Mouse (Mus musculus) MEL (cell line): ENCODE data around the gene Psmc3. TPM values are rescaled to one million over a fixed set of nuclear protein-coding genes. Genes with fewer than 3 reads are reported as not detected.

Experiments
- DNase-seq: peaks from one replicate; pipeline ENCODE4 v3.0.0; 2011; ENCODE audit warnings: low read depth, low spot score
- H3K27ac ChIP-seq: 2 replicates; pipeline ENCODE4 v1.5.1; 2012; ENCODE audit warnings: low read depth, mild to moderate bottlenecking, control low read depth, low read length, moderate library complexity; ENCODE audit not compliant: control insufficient read depth
- H3K27me3 ChIP-seq, 2 experiments: fragments of 150-350 bp in 1 of 2; sonication (generic) in 1 of 2; 2 replicates each; pipeline ENCODE4 v1.6.1; 2012; ENCODE audit warnings: low read length in 2 of 2, mild to moderate bottlenecking in 2 of 2, improper control_type of control experiment in 1 of 2, moderate library complexity in 1 of 2; ENCODE audit not compliant: insufficient read depth in 2 of 2, control insufficient read depth in 1 of 2
- H3K36me3 ChIP-seq, 2 experiments: 2 replicates each; pipeline ENCODE4 v1.6.1; 2012 to 2014; ENCODE audit warnings: low read length in 2 of 2, improper control_type of control experiment in 1 of 2, inconsistent platforms in 1 of 2, mild to moderate bottlenecking in 1 of 2; ENCODE audit not compliant: insufficient read depth in 2 of 2, control insufficient read depth in 1 of 2
- H3K4me1 ChIP-seq, 2 experiments: fragments of 150-350 bp in 1 of 2; sonication (generic) in 1 of 2; 2 replicates each; pipeline ENCODE4 v1.6.1; 2012; ENCODE audit warnings: low read length in 2 of 2, improper control_type of control experiment in 1 of 2, mild to moderate bottlenecking in 1 of 2; ENCODE audit not compliant: insufficient read depth in 2 of 2, control insufficient read depth in 1 of 2
- H3K4me3 ChIP-seq, 2 experiments: fragments of 150-350 bp in 1 of 2; sonication (generic) in 1 of 2; 2 replicates each; pipeline ENCODE4 v1.5.1; 2012; ENCODE audit warnings: low read depth in 2 of 2, low read length in 2 of 2, mild to moderate bottlenecking in 2 of 2, moderate library complexity in 2 of 2, control low read depth in 1 of 2, improper control_type of control experiment in 1 of 2; ENCODE audit not compliant: control insufficient read depth in 1 of 2, insufficient read depth in 1 of 2
- H3K79me2 ChIP-seq: 2 replicates; pipeline ENCODE4 v1.6.1; 2012; ENCODE audit warnings: mild to moderate bottlenecking, low read length, moderate library complexity; ENCODE audit not compliant: control insufficient read depth, poor library complexity, insufficient read depth
- H3K9ac ChIP-seq: 2 replicates; pipeline ENCODE4 v1.6.1; 2012; ENCODE audit warnings: low read depth, mild to moderate bottlenecking, control low read depth, low read length, moderate library complexity; ENCODE audit not compliant: control insufficient read depth, poor library complexity, severe bottlenecking
- H3K9me3 ChIP-seq: fragments of 150-350 bp; sonication (generic); replicated peaks from 2 replicates; pipeline ENCODE4 v1.6.1; 2012; ENCODE audit warnings: mild to moderate bottlenecking, low read length, improper control_type of control experiment, moderate library complexity; ENCODE audit not compliant: insufficient read depth
- BHLHE40 ChIP-seq: IDR thresholded peaks from 2 replicates; pipeline ENCODE4 v1.6.1; 2012; ENCODE audit warnings: low read depth, mild to moderate bottlenecking, inconsistent platforms, low read length, improper control_type of control experiment, borderline replicate concordance
- CHD2 ChIP-seq: IDR thresholded peaks from 2 replicates; pipeline ENCODE4 v1.6.1; 2011; ENCODE audit warnings: low read length, improper control_type of control experiment
- CTCF ChIP-seq, 3 experiments: IDR thresholded peaks in 2 of 3; conservative IDR thresholded peaks in 1 of 3; 2 replicates each; pipeline ENCODE4 v1.5.1; 2011 to 2012; ENCODE audit warnings: low read length in 3 of 3, low read depth in 2 of 3, mild to moderate bottlenecking in 2 of 3, improper control_type of control experiment in 1 of 3, inconsistent platforms in 1 of 3, mixed read lengths in 1 of 3, moderate library complexity in 1 of 3; ENCODE audit not compliant: control insufficient read depth in 1 of 3, insufficient read depth in 1 of 3, poor library complexity in 1 of 3, severe bottlenecking in 1 of 3
- E2F4 ChIP-seq: IDR thresholded peaks from 2 replicates; pipeline ENCODE4 v1.6.1; 2011; ENCODE audit warnings: low read depth, low read length, improper control_type of control experiment, borderline replicate concordance
- ELF1 ChIP-seq: IDR thresholded peaks from 2 replicates; pipeline ENCODE4 v1.6.1; 2014; ENCODE audit warnings: low read depth, mild to moderate bottlenecking, inconsistent platforms, low read length, improper control_type of control experiment, moderate library complexity
- GATA1 ChIP-seq: IDR thresholded peaks from 2 replicates; pipeline ENCODE4 v1.6.1; 2011; ENCODE audit warnings: low read depth, low read length, improper control_type of control experiment
- HCFC1 ChIP-seq: IDR thresholded peaks from 2 replicates; pipeline ENCODE4 v1.6.1; 2012; ENCODE audit warnings: low read depth, mild to moderate bottlenecking, inconsistent platforms, low read length, improper control_type of control experiment, moderate library complexity
- MAX ChIP-seq: IDR thresholded peaks from 2 replicates; pipeline ENCODE4 v1.6.1; 2011; ENCODE audit warnings: low read length, improper control_type of control experiment
- MAZ ChIP-seq: IDR thresholded peaks from 2 replicates; pipeline ENCODE4 v1.6.1; 2012; ENCODE audit warnings: low read depth, mild to moderate bottlenecking, inconsistent platforms, low read length, improper control_type of control experiment
- MYC ChIP-seq: IDR thresholded peaks from 2 replicates; pipeline ENCODE4 v1.6.1; 2011; ENCODE audit warnings: low read depth, mild to moderate bottlenecking, low read length, improper control_type of control experiment, moderate library complexity
- NELFE ChIP-seq: IDR thresholded peaks from 2 replicates; pipeline ENCODE4 v1.6.1; 2011; ENCODE audit warnings: low read depth, low read length, improper control_type of control experiment
- POLR2AphosphoS5 ChIP-seq: IDR thresholded peaks from 2 replicates; pipeline ENCODE4 v1.6.1; 2012; ENCODE audit warnings: low read depth, borderline replicate concordance, mild to moderate bottlenecking, inconsistent platforms, low read length, moderate library complexity, mixed read lengths
- RCOR1 ChIP-seq: IDR thresholded peaks from 2 replicates; pipeline ENCODE4 v1.6.1; 2012; ENCODE audit warnings: low read depth, mild to moderate bottlenecking, inconsistent platforms, low read length, improper control_type of control experiment
- SIN3A ChIP-seq: IDR thresholded peaks from 2 replicates; pipeline ENCODE4 v1.6.1; 2012; ENCODE audit warnings: low read length, improper control_type of control experiment, inconsistent platforms
- SMC3 ChIP-seq: IDR thresholded peaks from 2 replicates; pipeline ENCODE4 v1.6.1; 2011; ENCODE audit warnings: low read depth, low read length, improper control_type of control experiment
- TAL1 ChIP-seq: IDR thresholded peaks from 2 replicates; pipeline ENCODE4 v1.6.1; 2012; ENCODE audit warnings: mild to moderate bottlenecking, inconsistent platforms, low read length, moderate library complexity, mixed read lengths
- TBP ChIP-seq: IDR thresholded peaks from 2 replicates; pipeline ENCODE4 v1.8.0; 2011; ENCODE audit warnings: low read depth, low read length, improper control_type of control experiment
- UBTF ChIP-seq: IDR thresholded peaks from 2 replicates; pipeline ENCODE4 v1.6.1; 2012; ENCODE audit warnings: low read depth, mild to moderate bottlenecking, inconsistent platforms, low read length, improper control_type of control experiment, moderate library complexity, borderline replicate concordance; ENCODE audit not compliant: insufficient read depth
- USF2 ChIP-seq, 2 experiments: IDR thresholded peaks; 2 replicates each; pipeline ENCODE4 v1.6.1; 2011 to 2012; ENCODE audit warnings: improper control_type of control experiment in 2 of 2, low read length in 2 of 2, borderline replicate concordance in 1 of 2, inconsistent platforms in 1 of 2, low read depth in 1 of 2, mild to moderate bottlenecking in 1 of 2; ENCODE audit not compliant: insufficient read depth in 1 of 2
- ZC3H11A ChIP-seq: IDR thresholded peaks from 2 replicates; pipeline ENCODE4 v1.6.1; 2012; ENCODE audit warnings: low read depth, mild to moderate bottlenecking, inconsistent platforms, low read length, improper control_type of control experiment
- polyA plus RNA-seq, 2 experiments: library from polyadenylated mRNA; stranded (reverse) in 1 of 2; unstranded in 1 of 2; fragments of >175 nt in 1 of 2; fragments of >200 nt in 1 of 2; gene quantifications; 2 replicates each; pipeline versions ENCODE4 v1.2.1 to v1.2.4; 2012; ENCODE audit warnings: low replicate concordance in 2 of 2, low read depth in 1 of 2; ENCODE audit not compliant: insufficient read length in 2 of 2, insufficient read depth in 1 of 2, missing spikeins in 1 of 2
- total RNA-seq: library from RNA; depleted of rRNA; stranded (reverse); fragments of 300-350 nt; gene quantifications from 2 replicates; pipeline ENCODE4 v1.2.3, GENCODE M21; 2012

The Psmc3 gene
- total and polyA plus RNA-seq, 3 experiments: 259 to 1,459 (median 428) TPM

- TF ChIP-seq USF2 (IDR thresholded peaks at IDR 0.05; ENCODE audit: borderline replicate concordance in 1 of 2, insufficient read depth in 1 of 2, low read depth in 1 of 2, low read length in 2 of 2): no peak
- no peak; the same call in 1 of the 2 replicates for TF ChIP-seq NELFE
- TF ChIP-seq CTCF (IDR thresholded peaks at IDR 0.05 in 2 of 3, conservative IDR thresholded peaks at IDR 0.05 in 1 of 3; ENCODE audit: control insufficient read depth in 1 of 3, insufficient read depth in 1 of 3, low read depth in 2 of 3, low read length in 3 of 3, poor library complexity in 1 of 3, severe bottlenecking in 1 of 3): no peak
- peak; percentile 55; the same call in 1 of the 2 replicates for TF ChIP-seq MAZ
- no peak for TF ChIP-seq ZC3H11A
- no peak for TF ChIP-seq CHD2
- peak; percentile 59; the same call in 1 of the 2 replicates for TF ChIP-seq ELF1
- peak; percentile 66; the same call in 1 of the 2 replicates for TF ChIP-seq BHLHE40
- TF ChIP-seq, all 39 proteins: peak for 13
Measured at GRCm38 (mm10) chr2:91096524-91096923, 42.7 kb downstream of the Psmc3 start (continued).

- TF ChIP-seq E2F4 (no peak), POLR2AphosphoS5 (no peak), SMC3 (no peak), SIN3A (no peak; the same call in 1 of the 2 replicates), GATA1 (no peak), MYC (no peak), HCFC1 (no peak), TBP (no peak), RCOR1 (no peak), MAX (no peak), CTCF (IDR thresholded peaks at IDR 0.05 in 2 of 3, conservative IDR thresholded peaks at IDR 0.05 in 1 of 3; ENCODE audit: control insufficient read depth in 1 of 3, insufficient read depth in 1 of 3, low read depth in 2 of 3, low read length in 3 of 3, poor library complexity in 1 of 3, severe bottlenecking in 1 of 3) (no peak), UBTF (no peak)
- no peak for DNase-seq
- Histone ChIP-seq H3K9me3 (no peaks in the 10 kb centered on the region), H3K4me1 (peaks cover 11 to 27% of the 10 kb centered on the region in 2 experiments), H3K9ac (peak overlapping the region; percentile 91), H3K27me3 (no peaks in the 10 kb centered on the region), H3K27ac (peak overlapping the region; percentile 85), H3K36me3 (peaks cover 6 to 22% of the 10 kb centered on the region in 2 experiments; a peak in 3 of 4 replicates), H3K4me3 (peak overlapping the region; percentile 69 to 83), H3K79me2 (peaks cover 43% of the 10 kb centered on the region)
Measured at GRCm38 (mm10) chr2:91097015-91097414, 43.2 kb downstream of the Psmc3 start.

GRCm38 (mm10) chr2:91098156-91098555 lies 44.3 kb downstream of the Psmc3 start:
- peak overlapping the region; percentile 85 for H3K27ac ChIP-seq

More at GRCm38 (mm10) chr2:91098156-91098555, 44.3 kb downstream of the Psmc3 start:
- peaks cover 47% of the 10 kb centered on the region for H3K79me2 ChIP-seq
- DNase-seq: no peak
- H3K4me3 ChIP-seq: peak overlapping the region; percentile 69 to 83
- H3K9ac ChIP-seq: peak overlapping the region; percentile 91
- peaks cover 6 to 26% of the 10 kb centered on the region in 2 experiments; a peak in 3 of 4 replicates for H3K36me3 ChIP-seq
- no peaks in the 10 kb centered on the region for H3K27me3 ChIP-seq
- no peaks in the 10 kb centered on the region for H3K9me3 ChIP-seq
- peaks cover 11 to 30% of the 10 kb centered on the region in 2 experiments for H3K4me1 ChIP-seq
- TF ChIP-seq TAL1: no peak
- TF ChIP-seq, all 39 proteins: peak for 0
